Mouse (Mus musculus): ENCODE results near the gene Heatr1. TPM values are rescaled to one million over a fixed set of nuclear protein-coding genes. Genes with fewer than 3 reads are reported as not detected.

The Heatr1 gene
- total RNA-seq (2021) = 10 to 100 TPM; 31.1 to 34.9 TPM

DNA sequence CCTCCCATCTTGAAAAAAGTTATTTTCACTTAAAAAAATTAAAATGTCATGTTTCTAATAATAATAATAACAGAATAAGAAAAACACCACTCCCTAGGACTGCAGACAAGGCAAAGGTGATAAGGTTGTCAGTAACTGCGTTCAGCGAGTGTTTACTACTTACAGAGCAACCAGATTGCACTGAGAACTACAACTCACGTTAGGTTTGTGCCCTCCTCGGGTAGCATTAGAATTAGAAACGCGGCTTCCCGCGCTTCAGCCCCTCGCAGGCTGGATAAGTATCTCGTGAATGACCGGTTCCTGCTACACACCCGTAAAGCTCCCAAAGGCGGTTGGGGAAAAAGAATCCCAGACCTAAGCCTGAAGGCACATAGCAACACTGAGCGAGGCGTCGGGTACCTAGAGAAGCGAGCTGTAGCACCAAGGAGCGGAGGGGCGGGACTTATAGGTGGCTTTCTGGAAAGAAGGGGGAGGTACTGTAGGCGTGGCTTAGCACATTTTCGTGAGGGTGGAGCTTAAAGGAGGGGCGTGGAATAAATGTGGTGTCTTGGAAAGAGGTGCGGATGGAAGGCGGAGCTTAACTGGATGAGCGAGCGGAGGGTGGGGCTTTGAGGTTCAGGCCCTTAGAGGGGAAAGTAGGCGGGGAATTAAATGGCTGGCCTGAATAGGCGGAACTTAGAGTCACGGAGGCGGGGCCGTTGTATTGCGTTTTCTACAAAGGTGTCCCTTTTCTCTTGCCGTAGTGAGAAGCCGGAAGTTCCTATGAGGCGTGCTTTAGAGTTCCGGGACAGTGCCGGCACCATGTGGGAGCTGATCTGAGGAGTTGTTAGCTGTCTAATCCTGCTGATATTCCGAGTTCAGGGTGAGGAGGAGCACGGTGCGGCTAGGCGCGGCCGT is at the start of gene Heatr1:
Heatr1 (plus strand) TSS at position 419 of the 897 bp plus-strand sequence.
- intact Hi-C loops (cut with DNase I) = no loop called here
- DNase-seq = peak; percentile 89

DNA sequence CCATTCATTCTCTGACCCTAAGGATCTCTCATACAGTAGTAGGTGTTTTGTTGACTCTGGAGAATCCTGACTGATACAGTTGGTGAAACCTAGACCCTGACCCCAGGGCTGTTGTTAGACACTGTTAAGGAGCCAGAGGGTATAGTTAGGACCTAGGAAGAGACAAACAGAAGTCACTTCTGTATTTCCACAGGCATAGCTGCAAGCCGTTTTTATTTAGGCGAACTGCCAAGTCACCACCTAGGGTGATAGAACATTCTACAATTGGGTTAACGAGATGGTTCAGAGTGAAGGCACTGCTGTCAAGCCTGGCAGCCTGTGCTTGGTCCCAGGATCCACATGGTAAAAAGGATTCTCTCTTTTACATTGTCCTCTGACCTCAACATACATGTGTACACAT is 48.0 kb upstream of the Heatr1 start:
- peak; percentile 6 for DNase-seq
- intact Hi-C loops (cut with DNase I) = no loop called here

DNA sequence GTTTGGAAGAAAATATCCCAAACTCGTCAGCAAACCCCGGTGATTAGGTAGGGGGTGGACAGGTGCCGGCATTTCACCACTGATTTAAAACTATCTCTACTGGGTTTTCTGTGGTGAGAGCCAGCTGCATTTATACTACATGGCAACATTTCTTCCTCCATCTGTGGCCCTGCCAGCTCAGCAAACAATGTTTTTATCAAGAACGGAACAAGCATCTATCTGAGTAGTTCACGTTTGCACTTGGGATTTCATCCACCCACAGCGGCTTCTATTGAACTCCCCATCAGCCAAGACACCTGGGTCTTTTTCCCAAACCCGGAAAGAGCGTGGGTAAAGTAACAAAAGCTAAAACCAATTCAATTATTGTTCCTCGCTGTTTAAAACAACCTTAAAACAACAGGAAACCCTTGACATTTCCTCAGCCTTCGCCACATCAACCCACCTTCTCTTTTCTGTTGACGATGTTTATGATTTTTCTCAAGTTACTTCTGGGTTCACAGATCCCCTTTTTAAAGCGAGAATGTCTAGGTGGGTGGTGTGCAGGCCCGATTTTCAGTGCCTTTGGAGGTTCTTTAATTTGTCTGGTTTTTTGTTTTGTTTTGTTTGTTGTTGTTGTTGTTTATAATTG is 45.5 kb upstream of the Heatr1 start:
- no peak for DNase-seq
- intact Hi-C loops (cut with DNase I) = no loop called here

DNA sequence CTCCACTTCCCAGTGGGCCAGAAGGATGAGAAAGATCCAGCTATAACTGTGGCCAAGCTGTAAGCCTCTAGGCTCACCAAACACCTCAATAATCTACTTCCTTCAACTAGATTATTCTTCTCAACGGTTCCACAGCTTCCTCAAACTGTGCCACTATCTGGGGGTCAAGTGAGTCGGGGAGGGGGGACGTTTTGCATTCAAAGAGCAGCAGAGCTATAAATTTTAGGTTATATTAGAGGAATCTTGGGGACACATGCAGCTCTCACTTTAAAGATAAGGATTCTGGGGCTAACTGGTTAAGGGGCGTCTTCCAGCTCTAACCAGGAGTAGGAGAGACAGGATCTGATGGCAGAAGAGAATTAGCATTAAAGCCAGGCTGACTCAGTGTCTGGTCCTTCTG is 38.6 kb upstream of the Heatr1 start:
- intact Hi-C loops (cut with DNase I) = no loop called here
- DNase-seq = no peak

DNA sequence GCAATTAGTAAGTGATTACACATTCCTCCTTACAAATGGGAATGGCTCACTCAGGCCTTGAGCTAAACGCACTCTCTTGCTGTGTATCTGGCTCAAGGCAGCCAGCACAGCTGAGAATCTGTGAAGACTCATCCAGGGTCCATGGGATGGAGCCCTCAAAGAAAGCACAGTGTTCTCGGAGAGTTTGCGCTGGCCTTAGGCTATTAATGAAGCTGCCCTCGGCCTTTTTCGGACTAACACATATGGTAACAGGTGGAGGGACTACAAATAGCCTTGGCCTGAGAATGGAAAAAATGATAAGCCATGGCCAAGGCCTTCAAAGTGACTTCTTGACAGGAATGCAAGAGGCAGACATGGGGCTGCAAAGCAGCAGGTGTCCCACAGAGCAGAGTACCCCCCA is 37.3 kb upstream of the Heatr1 start:
- no peak for DNase-seq

DNA sequence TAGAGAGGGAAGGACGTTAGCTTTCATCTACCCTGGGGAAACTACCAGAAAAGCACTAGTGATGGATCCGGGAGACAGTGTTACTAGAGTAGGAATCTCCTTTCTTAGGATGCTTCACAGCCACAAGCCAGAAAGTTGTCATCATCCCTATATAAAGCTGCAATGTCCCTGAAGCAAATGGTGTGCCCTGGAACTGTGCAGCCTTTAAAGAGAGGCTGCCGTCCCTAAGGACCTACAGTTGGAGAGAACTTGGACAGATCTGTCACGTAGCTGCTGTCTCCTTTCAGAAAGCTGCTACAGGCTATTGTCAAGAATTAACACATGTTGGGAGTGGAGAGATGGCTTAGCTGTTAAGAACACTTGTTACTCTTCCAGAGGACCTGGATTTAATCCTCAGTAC is 33.3 kb upstream of the Heatr1 start:
- no peak for DNase-seq
- intact Hi-C loops (cut with DNase I) = no loop called here

More for the DNA sequence above, 37.3 kb upstream of the Heatr1 start:
- intact Hi-C loops (cut with DNase I) = no loop called here

DNA sequence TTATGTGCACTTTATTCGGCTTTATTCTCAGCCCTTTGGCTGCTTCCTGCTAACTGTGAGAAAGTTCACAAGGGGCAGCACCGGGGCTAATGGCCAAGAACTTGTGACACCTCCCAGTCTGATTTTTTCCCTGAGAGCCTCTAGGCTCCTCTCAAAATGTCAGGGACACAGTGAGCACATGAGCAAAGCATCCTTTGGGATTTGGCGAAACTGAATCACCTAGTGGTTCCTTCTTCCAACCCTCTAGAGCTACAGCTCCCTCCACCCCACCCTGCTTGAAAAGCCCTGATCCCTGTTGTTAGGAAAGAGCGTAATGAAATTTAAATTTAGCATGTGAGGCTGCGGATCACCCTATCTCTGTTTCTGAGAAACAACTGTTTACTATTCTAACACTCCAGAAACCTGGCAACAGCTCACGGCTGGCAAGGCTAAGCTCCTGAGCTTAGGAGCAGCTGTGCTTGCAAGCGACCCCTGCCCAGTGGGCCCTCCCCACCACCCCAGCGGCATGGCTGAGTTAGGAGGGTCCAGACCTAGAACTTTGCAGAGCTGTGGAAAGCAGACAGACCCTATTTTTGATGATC is 25.7 kb upstream of the Heatr1 start:
- intact Hi-C loops (cut with DNase I) = no loop called here
- DNase-seq = peak; percentile 24

DNA sequence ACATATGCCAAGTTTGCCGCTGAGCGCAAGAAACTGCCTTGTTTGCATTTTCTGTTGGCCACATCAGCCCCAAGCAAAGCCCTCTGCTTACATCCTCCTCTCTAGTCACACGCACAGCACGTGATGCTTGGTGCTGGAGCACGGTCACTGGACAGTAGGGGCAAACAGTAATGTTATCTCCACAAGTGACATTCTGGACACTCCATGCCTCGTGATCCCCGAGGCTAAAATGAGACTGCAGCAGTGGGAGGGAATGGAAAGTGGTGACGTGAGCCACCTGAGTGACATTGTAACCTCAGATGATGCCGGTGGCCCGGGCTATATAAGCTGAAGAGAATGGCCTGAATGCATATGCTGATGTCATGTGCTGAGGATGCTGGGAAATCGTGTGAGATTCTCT is 24.9 kb upstream of the Heatr1 start:
- intact Hi-C loops (cut with DNase I) = no loop called here

DNA sequence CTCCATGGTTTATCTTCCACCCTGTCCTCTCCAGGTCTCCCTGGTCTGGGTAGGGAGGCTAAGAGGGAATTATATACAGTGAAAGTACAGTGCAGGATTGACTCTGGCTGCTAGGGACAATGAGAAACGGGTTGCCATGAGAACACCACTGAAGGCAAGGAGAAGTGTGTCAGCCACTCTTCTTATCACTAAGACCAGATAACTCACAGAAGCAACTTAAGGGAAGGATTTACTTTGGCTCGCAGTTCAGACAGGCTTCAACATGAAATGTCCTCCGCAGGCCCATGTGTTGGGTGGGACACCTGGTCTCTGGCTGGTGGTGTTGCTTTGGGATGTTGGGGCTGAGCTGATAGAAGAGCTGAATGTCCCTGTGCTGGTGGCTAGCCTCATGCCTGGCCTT is 22.1 kb upstream of the Heatr1 start:
- no peak for DNase-seq
- intact Hi-C loops (cut with DNase I) = no loop called here

More for the DNA sequence above, 24.9 kb upstream of the Heatr1 start:
- DNase-seq = no peak

DNA sequence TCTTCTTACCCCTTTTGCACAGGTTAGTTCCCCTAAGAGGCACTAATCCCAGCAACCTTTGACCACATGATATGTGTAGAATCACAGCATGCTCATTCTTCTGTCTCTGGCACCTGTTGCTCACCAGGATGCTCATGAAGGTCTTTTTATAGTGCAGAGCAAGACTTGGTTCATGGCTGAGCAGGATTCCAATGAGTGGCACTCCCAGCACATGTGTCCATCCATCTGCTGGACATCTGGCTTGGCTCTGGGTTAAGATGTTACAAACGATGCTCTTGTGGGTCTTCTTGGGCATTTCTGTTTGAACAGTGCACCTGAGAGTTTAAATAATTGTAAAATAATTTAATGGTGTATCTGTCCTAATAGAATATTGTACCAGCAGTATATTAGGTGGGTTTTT is 18.0 kb upstream of the Heatr1 start:
- intact Hi-C loops (cut with DNase I) = no loop called here
- DNase-seq = no peak

DNA sequence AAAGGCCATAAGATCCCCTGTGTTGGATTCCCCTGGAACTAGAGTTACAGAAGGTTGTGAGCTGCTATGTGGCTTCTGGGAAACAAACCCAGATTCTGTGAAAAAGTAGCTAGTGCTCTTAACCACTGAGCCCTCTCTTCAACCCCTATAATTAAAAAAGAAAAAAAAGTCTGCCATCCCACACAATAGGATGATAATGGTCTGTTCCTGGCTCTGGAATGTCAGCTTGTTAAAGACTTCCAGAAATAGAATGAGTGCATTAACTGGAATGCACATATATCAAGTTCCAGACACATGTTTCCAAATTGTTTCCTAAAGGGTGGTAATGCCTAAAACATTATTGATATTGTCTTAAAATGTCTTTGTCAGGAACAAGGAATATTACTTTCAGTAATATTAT is 10.0 kb upstream of the Heatr1 start:
- no peak for DNase-seq
- intact Hi-C loops (cut with DNase I) = no loop called here

DNA sequence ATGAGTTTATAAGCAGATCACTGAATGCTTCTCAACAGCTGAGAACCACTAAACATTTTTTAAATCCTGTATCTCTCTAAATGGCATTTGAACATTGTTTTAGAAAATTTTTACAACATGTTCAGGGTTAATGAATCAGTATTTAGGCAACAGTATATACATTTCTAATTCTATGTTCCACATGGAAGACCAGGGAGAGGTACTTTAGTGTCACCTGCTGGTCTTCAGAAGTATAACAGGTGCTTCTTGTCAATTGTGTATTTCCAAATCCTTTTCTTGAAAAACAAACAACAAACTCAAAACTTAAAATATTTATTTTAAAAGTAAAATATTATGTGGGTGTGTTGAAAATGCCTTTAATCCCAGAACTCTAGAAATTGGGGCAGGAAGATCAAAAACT is 8.5 kb upstream of the Heatr1 start:
- no peak for DNase-seq

DNA sequence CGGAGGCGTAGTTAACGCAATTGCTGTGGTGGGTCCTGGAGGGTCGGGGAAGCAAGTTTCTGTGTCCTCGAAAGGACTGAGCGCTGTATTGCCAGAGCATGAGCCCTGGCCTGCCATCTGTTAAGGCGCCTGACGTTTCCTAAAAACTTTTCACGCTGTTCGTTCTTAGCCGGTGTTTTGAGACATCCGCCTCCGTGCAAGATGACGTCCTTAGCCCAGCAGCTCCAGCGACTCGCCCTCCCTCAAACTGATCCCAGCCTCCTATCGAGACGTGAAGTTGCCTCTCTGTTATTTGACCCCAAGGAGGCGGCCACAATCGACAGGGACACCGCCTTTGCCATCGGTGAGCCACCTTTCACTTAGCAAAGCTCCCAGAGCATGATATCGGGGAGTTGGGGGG is 744 bp downstream of the Heatr1 start:
- intact Hi-C loops (cut with DNase I) = no loop called here
- no peak for DNase-seq

More for the DNA sequence above, 8.5 kb upstream of the Heatr1 start:
- intact Hi-C loops (cut with DNase I) = loop anchor here (2.0 kb wide), 1 partner anchor 89 kb away; no protein-coding TSS in a partner anchor

DNA sequence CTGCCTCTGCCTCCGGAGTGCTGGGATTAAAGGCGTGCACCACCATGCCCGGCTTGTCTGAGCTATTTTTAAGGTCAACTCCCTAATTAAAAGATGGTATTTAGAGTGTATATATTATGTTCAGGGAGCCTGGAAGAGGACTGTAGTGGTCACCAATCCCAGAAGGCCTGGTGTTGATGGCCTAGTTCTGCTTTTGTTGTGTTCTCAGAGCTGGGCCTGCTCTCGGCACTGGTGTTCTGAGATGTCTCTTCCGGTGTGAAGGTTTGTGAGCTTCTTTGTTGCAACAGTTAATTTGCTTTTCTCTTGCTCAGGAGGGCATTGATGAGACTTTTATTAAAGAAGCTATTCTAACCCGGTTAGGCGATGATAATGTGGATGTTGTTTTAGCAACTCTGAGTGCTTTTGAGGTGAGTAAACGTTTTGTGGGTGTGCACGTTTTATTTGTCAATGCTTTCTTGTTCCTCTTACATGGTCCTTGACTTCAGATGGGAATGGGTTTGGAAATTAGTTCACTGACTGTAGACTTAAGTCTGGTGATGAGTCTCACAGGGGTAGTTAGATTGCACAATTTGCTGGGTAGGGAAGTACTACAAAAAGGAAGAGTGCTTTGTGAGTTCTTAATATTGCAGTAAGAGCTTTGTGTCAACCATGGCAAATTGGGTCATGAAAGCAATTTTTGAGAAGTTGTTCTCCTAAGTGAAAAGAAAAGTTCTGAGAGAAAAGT is 13.7 kb downstream of the Heatr1 start:
- DNase-seq = no peak
- intact Hi-C loops (cut with DNase I) = no loop called here

DNA sequence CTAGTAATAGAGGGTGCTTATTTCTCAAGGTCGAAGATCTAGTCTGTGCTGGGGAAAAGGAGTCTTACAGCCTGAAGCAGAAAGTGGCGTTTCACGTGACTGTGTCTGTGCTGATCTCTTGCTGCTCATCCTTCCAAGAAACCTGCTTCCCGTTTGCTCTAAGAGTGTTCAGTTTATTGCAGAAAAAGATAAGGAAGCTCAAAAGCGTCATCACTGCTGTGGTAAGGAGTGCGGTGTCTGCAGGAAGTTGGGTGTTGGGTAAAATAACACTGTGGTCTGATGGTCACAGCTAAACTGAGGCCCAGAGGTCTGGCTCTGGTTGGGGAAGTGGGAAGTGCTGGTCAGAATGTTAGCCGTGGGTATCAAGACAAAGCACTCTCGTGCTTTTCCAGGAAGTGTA is 17.2 kb downstream of the Heatr1 start:
- intact Hi-C loops (cut with DNase I) = no loop called here
- DNase-seq = no peak

DNA sequence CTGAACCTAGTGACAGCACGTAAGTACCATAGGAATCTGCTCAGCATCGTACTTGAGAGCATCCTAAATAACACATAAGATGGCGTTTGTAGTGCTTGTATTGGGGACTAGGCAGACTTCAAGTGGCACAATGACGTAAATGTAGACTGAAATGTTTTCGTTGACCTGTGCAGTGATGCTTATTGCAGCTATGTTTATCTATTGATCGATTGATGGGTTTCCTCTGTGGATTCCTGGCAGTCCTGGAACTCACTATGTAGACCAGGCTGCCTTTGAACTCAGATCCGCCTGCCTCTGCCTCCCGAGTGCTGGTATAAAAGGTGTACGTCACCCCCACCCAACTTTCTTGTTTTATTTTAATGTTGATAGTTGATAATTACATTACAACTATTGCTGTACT is 25.8 kb downstream of the Heatr1 start:
- no peak for DNase-seq
- intact Hi-C loops (cut with DNase I) = no loop called here

DNA sequence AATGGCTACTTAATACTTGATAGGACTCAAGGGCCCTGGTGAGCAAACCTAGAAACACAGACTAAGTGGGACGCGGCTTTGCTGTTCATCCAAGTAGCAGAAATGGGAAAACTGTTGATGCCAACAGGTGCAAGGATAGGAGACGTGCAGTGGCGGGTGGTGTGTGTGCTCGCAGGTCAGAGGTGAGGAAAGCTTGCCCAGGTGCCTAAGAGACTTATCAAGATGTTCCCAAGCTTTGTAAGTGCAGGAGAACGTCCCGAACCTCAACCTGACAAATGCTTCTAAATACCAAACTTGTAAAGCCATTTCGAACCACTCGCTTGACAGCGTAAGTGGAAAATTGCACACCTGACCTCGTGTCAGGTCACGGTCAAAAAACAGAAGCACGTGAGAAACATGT is 33.7 kb downstream of the Heatr1 start:
- DNase-seq = no peak
- intact Hi-C loops (cut with DNase I) = no loop called here

DNA sequence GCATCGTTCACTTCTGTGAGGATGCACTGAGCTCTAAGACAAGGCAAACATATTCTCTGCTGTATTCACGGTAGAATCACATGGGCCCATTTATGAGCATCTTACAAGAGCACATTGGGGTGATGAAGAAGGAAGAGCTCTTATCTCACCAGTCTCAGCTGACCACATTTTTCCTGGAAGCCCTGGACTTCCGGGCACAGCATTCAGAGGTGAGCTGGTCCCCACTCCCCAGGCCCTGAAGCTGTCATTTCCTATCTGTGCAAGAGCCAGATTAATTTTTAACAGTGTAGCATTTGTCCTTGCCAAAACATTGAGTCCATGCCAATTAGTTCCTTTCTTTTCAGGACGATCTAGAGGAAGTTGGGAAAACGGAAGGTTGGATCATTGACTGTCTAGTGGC is 39.0 kb downstream of the Heatr1 start:
- intact Hi-C loops (cut with DNase I) = no loop called here
- DNase-seq = no peak

DNA sequence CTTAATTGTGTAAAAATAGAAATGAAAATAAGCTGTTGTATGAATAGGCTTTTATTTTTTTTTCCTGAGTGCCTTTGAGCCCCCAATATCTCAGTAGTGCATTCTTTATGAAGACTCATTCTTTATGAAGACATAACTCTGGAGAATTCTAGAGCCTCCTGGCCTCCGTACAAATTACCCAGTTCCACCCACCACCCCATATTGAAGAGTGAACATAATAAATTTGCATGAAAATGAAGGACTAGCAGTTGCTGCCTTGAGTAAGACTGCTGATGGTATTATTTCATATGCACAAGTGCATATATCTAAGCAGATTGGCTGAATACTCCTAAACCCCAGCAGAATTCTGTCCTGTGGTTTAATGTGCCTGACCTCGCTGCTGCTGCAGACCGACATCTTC is 44.8 kb downstream of the Heatr1 start:
- DNase-seq = no peak

DNA sequence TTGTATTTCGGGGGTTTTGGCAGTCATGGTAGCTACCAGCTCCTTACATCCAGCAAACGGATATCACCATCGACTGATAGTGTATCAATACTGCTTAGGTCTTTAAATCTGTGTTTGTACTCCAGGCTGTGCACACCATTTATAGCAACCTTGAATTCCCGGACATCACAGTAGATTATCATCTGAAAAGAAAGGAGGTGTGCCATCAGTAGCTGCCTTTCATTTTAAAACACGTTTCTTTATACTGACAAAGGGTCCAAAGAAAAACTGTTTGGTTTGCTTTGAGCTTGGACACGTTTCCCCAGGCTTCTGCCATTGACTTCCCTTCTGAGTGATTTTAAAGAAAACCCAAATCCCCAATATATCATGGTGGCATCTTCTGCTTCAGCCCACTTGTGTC is 46.0 kb downstream of the Heatr1 start:
- intact Hi-C loops (cut with DNase I) = no loop called here

More for the DNA sequence above, 44.8 kb downstream of the Heatr1 start:
- intact Hi-C loops (cut with DNase I) = no loop called here

DNA sequence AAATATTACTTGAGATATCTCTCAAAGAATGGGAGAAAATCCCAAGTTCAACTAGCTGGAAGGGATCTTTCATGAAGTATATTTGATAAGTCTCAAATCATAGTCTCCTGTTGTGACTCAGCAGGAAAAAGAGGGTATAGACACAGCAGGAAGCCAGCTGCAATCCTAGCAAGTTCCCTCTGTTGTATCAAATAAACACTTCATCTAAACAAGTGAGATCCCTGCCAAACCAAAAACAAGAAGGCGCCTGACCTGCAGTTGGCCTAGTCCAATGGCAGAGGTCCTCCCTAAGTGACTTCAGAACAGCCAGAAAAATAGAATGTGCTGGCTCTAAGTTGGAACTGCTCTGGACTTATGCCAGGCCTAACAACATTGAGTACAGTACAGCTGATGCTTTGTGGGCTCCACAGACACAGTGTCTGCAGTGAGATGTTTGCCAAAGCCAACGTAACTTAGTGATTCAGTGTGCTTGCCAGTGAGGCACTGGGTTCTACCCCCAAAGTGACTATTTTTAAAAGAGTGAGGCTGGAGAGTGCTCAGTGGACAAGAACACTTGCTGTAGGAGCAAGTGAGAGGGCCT is 47.3 kb downstream of the Heatr1 start:
- intact Hi-C loops (cut with DNase I) = no loop called here
- DNase-seq = peak; percentile 14

More for the DNA sequence above, 46.0 kb downstream of the Heatr1 start:
- no peak for DNase-seq

Measured in left cerebral cortex, postnatal 4 days (tissue).